Mouse (Mus musculus): ENCODE results near the gene Eps8. TPM values are rescaled to one million over a fixed set of nuclear protein-coding genes. Genes with fewer than 3 reads are reported as not detected.

Gene Eps8
- polyA plus RNA-seq, 1 experiment from 2014 or later, result 24.9 TPM

- Histone ChIP-seq H3K4me2 (ENCODE audit: low read depth, low read length) (peak overlapping the region; percentile 96), H3K27me3 (ENCODE audit: control insufficient read depth, insufficient read depth, low read length) (no peaks in the 10 kb centered on the region), H3K27ac (ENCODE audit: low read depth, low read length) (no peak overlapping the region), H3K4me1 (ENCODE audit: control insufficient read depth, insufficient read depth, low read length) (peaks cover 3% of the 10 kb centered on the region; the same call in 1 of the 2 replicates), H3K9ac (replicated peaks; ENCODE audit: low read depth, low read length) (peak overlapping the region; percentile 69), H3K4me3 (ENCODE audit: low read depth, low read length) (peak overlapping the region; percentile 84), H3K36me3 (ENCODE audit: control insufficient read depth, insufficient read depth, low read length) (no peaks in the 10 kb centered on the region), H3K9me3 (ENCODE audit: control insufficient read depth, low read length) (no peaks in the 10 kb centered on the region)
- 56% methylated on average over 6 of the region's 7 CpGs for WGBS
- ATAC-seq (ENCODE audit: low read depth), result peak; percentile 52
Measured at GRCm38 (mm10) chr6:137649528-137649927, 5.1 kb downstream of the Eps8 start.

GRCm38 (mm10) chr6:137649068-137649480 lies 5.6 kb downstream of the Eps8 start:
- H3K4me1 ChIP-seq (ENCODE audit: control insufficient read depth, insufficient read depth, low read length), result peaks cover 3% of the 10 kb centered on the region; the same call in 1 of the 2 replicates
- peak overlapping the region; percentile 69 for H3K9ac ChIP-seq (replicated peaks; ENCODE audit: low read depth, low read length)
- no peaks in the 10 kb centered on the region for H3K27me3 ChIP-seq (ENCODE audit: control insufficient read depth, insufficient read depth, low read length)
- peak overlapping the region; percentile 84 for H3K4me3 ChIP-seq (ENCODE audit: low read depth, low read length)
- peak overlapping the region; percentile 96 for H3K4me2 ChIP-seq (ENCODE audit: low read depth, low read length)
- peak; percentile 90 for ATAC-seq (ENCODE audit: low read depth)
- no peaks in the 10 kb centered on the region for H3K36me3 ChIP-seq (ENCODE audit: control insufficient read depth, insufficient read depth, low read length)
- H3K27ac ChIP-seq (ENCODE audit: low read depth, low read length), result no peak overlapping the region
- WGBS, result under 1% methylated on average over 34 of the region's 51 CpGs
- no peaks in the 10 kb centered on the region for H3K9me3 ChIP-seq (ENCODE audit: control insufficient read depth, low read length)

GRCm38 (mm10) chr6:137648110-137649067 lies 6.3 kb downstream of the Eps8 start:
- H3K4me3 ChIP-seq (ENCODE audit: low read depth, low read length), result peak overlapping the region; percentile 84
- peaks cover 3% of the 10 kb centered on the region; the same call in 1 of the 2 replicates for H3K4me1 ChIP-seq (ENCODE audit: control insufficient read depth, insufficient read depth, low read length)
- H3K9ac ChIP-seq (replicated peaks; ENCODE audit: low read depth, low read length), result peak overlapping the region; percentile 69
- H3K27ac ChIP-seq (ENCODE audit: low read depth, low read length), result no peak overlapping the region
- ATAC-seq (ENCODE audit: low read depth), result peak; percentile 74
- under 1% methylated on average over 58 of the region's 59 CpGs for WGBS
- no peaks in the 10 kb centered on the region for H3K9me3 ChIP-seq (ENCODE audit: control insufficient read depth, low read length)
- H3K4me2 ChIP-seq (ENCODE audit: low read depth, low read length), result peak overlapping the region; percentile 96
- H3K36me3 ChIP-seq (ENCODE audit: control insufficient read depth, insufficient read depth, low read length), result no peaks in the 10 kb centered on the region
- H3K27me3 ChIP-seq (ENCODE audit: control insufficient read depth, insufficient read depth, low read length), result no peaks in the 10 kb centered on the region

GRCm38 (mm10) chr6:137647646-137648045 lies 7.0 kb downstream of the Eps8 start:
- Histone ChIP-seq H3K27me3 (ENCODE audit: control insufficient read depth, insufficient read depth, low read length) (no peaks in the 10 kb centered on the region), H3K4me2 (ENCODE audit: low read depth, low read length) (peak overlapping the region; percentile 96), H3K4me3 (ENCODE audit: low read depth, low read length) (peak overlapping the region; percentile 84), H3K4me1 (ENCODE audit: control insufficient read depth, insufficient read depth, low read length) (peaks cover 3% of the 10 kb centered on the region; the same call in 1 of the 2 replicates), H3K36me3 (ENCODE audit: control insufficient read depth, insufficient read depth, low read length) (no peaks in the 10 kb centered on the region), H3K27ac (ENCODE audit: low read depth, low read length) (no peak overlapping the region), H3K9ac (replicated peaks; ENCODE audit: low read depth, low read length) (no peak overlapping the region), H3K9me3 (ENCODE audit: control insufficient read depth, low read length) (no peaks in the 10 kb centered on the region)
- ATAC-seq (ENCODE audit: low read depth), result no peak
- WGBS, result 20% methylated on average over 10 of the region's 10 CpGs

- Histone ChIP-seq H3K4me3 (ENCODE audit: low read depth, low read length) (no peak overlapping the region), H3K9ac (replicated peaks; ENCODE audit: low read depth, low read length) (no peak overlapping the region), H3K4me1 (ENCODE audit: control insufficient read depth, insufficient read depth, low read length) (peaks cover 3% of the 10 kb centered on the region; the same call in 1 of the 2 replicates), H3K36me3 (ENCODE audit: control insufficient read depth, insufficient read depth, low read length) (no peaks in the 10 kb centered on the region), H3K9me3 (ENCODE audit: control insufficient read depth, low read length) (no peaks in the 10 kb centered on the region), H3K27ac (ENCODE audit: low read depth, low read length) (no peak overlapping the region), H3K27me3 (ENCODE audit: control insufficient read depth, insufficient read depth, low read length) (no peaks in the 10 kb centered on the region), H3K4me2 (ENCODE audit: low read depth, low read length) (no peak overlapping the region)
- ATAC-seq (ENCODE audit: low read depth), result no peak
- WGBS, result 83% methylated on average over 2 of the region's 2 CpGs
Measured at GRCm38 (mm10) chr6:137646726-137647125, 8.0 kb downstream of the Eps8 start.

- Histone ChIP-seq H3K4me2 (ENCODE audit: low read depth, low read length) (no peak overlapping the region), H3K9me3 (ENCODE audit: control insufficient read depth, low read length) (no peaks in the 10 kb centered on the region), H3K4me1 (ENCODE audit: control insufficient read depth, insufficient read depth, low read length) (peaks cover 3% of the 10 kb centered on the region; the same call in 1 of the 2 replicates), H3K36me3 (ENCODE audit: control insufficient read depth, insufficient read depth, low read length) (no peaks in the 10 kb centered on the region), H3K4me3 (ENCODE audit: low read depth, low read length) (no peak overlapping the region), H3K27me3 (ENCODE audit: control insufficient read depth, insufficient read depth, low read length) (no peaks in the 10 kb centered on the region), H3K9ac (replicated peaks; ENCODE audit: low read depth, low read length) (no peak overlapping the region), H3K27ac (ENCODE audit: low read depth, low read length) (no peak overlapping the region)
- WGBS, result 89% methylated on average over 5 of the region's 5 CpGs
- no peak for ATAC-seq (ENCODE audit: low read depth)
Measured at GRCm38 (mm10) chr6:137644893-137645292, 9.8 kb downstream of the Eps8 start.

- no peaks in the 10 kb centered on the region for H3K27me3 ChIP-seq (ENCODE audit: control insufficient read depth, insufficient read depth, low read length)
- WGBS, result 86% methylated on average over 4 of the region's 4 CpGs
Measured at GRCm38 (mm10) chr6:137643814-137644213, 10.9 kb downstream of the Eps8 start.

GRCm38 (mm10) chr6:137641642-137642041 lies 13.0 kb downstream of the Eps8 start:
- H3K27ac ChIP-seq (ENCODE audit: low read depth, low read length), result no peak overlapping the region
- H3K27me3 ChIP-seq (ENCODE audit: control insufficient read depth, insufficient read depth, low read length), result no peaks in the 10 kb centered on the region
- H3K9me3 ChIP-seq (ENCODE audit: control insufficient read depth, low read length), result no peaks in the 10 kb centered on the region
- H3K4me1 ChIP-seq (ENCODE audit: control insufficient read depth, insufficient read depth, low read length), result no peaks in the 10 kb centered on the region
- no peaks in the 10 kb centered on the region for H3K36me3 ChIP-seq (ENCODE audit: control insufficient read depth, insufficient read depth, low read length)
- no peak overlapping the region for H3K9ac ChIP-seq (replicated peaks; ENCODE audit: low read depth, low read length)
- no peak overlapping the region for H3K4me3 ChIP-seq (ENCODE audit: low read depth, low read length)
- no peak overlapping the region for H3K4me2 ChIP-seq (ENCODE audit: low read depth, low read length)
- 96% methylated on average over 1 of the region's 1 CpGs for WGBS
- no peak for ATAC-seq (ENCODE audit: low read depth)

More at GRCm38 (mm10) chr6:137643814-137644213, 10.9 kb downstream of the Eps8 start:
- Histone ChIP-seq H3K9me3 (ENCODE audit: control insufficient read depth, low read length) (no peaks in the 10 kb centered on the region), H3K27ac (ENCODE audit: low read depth, low read length) (no peak overlapping the region), H3K9ac (replicated peaks; ENCODE audit: low read depth, low read length) (no peak overlapping the region), H3K4me3 (ENCODE audit: low read depth, low read length) (no peak overlapping the region), H3K4me1 (ENCODE audit: control insufficient read depth, insufficient read depth, low read length) (peaks cover 3% of the 10 kb centered on the region; the same call in 1 of the 2 replicates), H3K36me3 (ENCODE audit: control insufficient read depth, insufficient read depth, low read length) (no peaks in the 10 kb centered on the region), H3K4me2 (ENCODE audit: low read depth, low read length) (no peak overlapping the region)
- ATAC-seq (ENCODE audit: low read depth), result no peak

Data from neural tube, embryonic 14.5 days (tissue).